Mouse (Mus musculus) heart, postnatal 0 days (tissue): ENCODE results near the gene Scarb2. TPM values are rescaled to one million over a fixed set of nuclear protein-coding genes. Genes with fewer than 3 reads are reported as not detected.

Experiments used
- ATAC-seq: fragments of 200-750 bp; cut with Nextera tagmentation; 2 replicates; pipeline ENCODE4 v1.8.0; 2017; ENCODE audit warnings: low read depth, moderate number of reproducible peaks, moderate library complexity; ENCODE audit not compliant: insufficient read depth
- DNase-seq: peaks from one replicate; pipeline ENCODE4 v3.0.0-alpha.2; 2016; ENCODE audit warnings: low spot score
- H3K27ac ChIP-seq: fragments of 300-500 bp; sonication (generic); 2 replicates; pipeline ENCODE4 v1.5.1; 2014; ENCODE audit warnings: low read depth, mild to moderate bottlenecking
- H3K27me3 ChIP-seq: fragments of 300-500 bp; sonication (generic); 2 replicates; pipeline ENCODE4 v1.6.1; 2014; ENCODE audit warnings: low read length, mixed read lengths; ENCODE audit not compliant: control insufficient read depth, insufficient read depth
- H3K36me3 ChIP-seq: fragments of 300-500 bp; sonication (generic); replicated peaks from 2 replicates; pipeline ENCODE4 v1.6.1; 2014; ENCODE audit warnings: low read length, mixed read lengths; ENCODE audit not compliant: control insufficient read depth, insufficient read depth
- H3K4me1 ChIP-seq: fragments of 300-500 bp; sonication (generic); 2 replicates; pipeline ENCODE4 v1.6.1; 2014; ENCODE audit warnings: antibody characterized with exemption; ENCODE audit not compliant: control insufficient read depth, insufficient read depth
- H3K4me2 ChIP-seq: fragments of 300-500 bp; sonication (generic); 2 replicates; pipeline ENCODE4 v1.6.1; 2014; ENCODE audit warnings: low read depth, mild to moderate bottlenecking, low read length, moderate library complexity
- H3K4me3 ChIP-seq: fragments of 300-500 bp; sonication (generic); 2 replicates; pipeline ENCODE4 v1.5.1; 2014; ENCODE audit warnings: low read depth, low read length
- H3K9ac ChIP-seq: fragments of 300-500 bp; sonication (generic); replicated peaks from 2 replicates; pipeline ENCODE4 v1.6.1; 2014; ENCODE audit warnings: low read depth, low read length, mixed read lengths
- H3K9me3 ChIP-seq: fragments of 300-500 bp; sonication (generic); replicated peaks from 2 replicates; pipeline ENCODE4 v1.6.1; 2016; ENCODE audit warnings: low read length; ENCODE audit not compliant: control insufficient read depth
- CTCF ChIP-seq: IDR thresholded peaks from 2 replicates; pipeline ENCODE4 v1.5.1; 2016; ENCODE audit warnings: antibody characterized with exemption, control low read depth, low read depth
- EP300 ChIP-seq: IDR thresholded peaks from 2 replicates; pipeline ENCODE4 v1.6.1; 2016; ENCODE audit warnings: antibody characterized with exemption, low read depth
- WGBS: fragments of 180-500 bp; shearing (Covaris S2); extraction: QIAGEN DNeasy Blood & Tissue Kit; methylation state at CpG from one replicate; pipeline ENCODE4 v1.1.7; 2014; 5-methylcytosine and 5-hydroxymethylcytosine counted together
- microRNA-seq: library from miRNA; unstranded; fragments of <30 nt; microRNA quantifications from one replicate; pipeline ENCODE4, GENCODE M21; 2016
- polyA plus RNA-seq: library from polyadenylated mRNA; unstranded; fragments of >200 nt; fragmentation: Nextera tagmentation; extraction: Ambion mirVana; gene quantifications from 2 replicates; pipeline ENCODE4 v1.2.1, GENCODE M21; 2015
- total RNA-seq: library from RNA; depleted of rRNA; stranded (reverse); fragments of >200 nt; gene quantifications from 2 replicates; pipeline ENCODE4 v1.2.3, GENCODE M21; 2014; ENCODE audit warnings: low replicate concordance; rRNA removed

The Scarb2 gene
- total and polyA plus RNA-seq, 2 experiments from 2014 or later: 28.9 to 121 TPM

DNA sequence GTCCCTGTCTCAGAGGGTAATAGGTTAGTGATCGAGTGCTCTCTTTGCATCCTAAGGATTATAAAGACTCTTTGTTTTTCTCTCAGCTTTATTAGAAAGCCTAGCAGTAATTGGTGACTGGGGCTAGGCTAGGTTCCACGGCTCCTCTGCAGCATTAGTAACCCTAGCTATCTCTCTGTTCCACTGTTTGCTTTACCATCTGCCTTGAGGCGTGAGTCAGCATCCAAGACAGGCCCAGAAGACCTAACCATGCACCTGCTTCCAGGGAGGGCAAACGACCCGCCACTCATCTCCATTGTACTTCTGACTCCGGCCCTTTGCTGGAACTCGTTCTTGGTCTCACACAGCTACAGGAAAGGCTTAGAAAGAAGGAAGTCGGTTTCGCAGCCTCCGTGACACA lies 112.8 kb downstream of the Scarb2 start:
- ATAC-seq (no peak), DNase-seq (no peak)

DNA sequence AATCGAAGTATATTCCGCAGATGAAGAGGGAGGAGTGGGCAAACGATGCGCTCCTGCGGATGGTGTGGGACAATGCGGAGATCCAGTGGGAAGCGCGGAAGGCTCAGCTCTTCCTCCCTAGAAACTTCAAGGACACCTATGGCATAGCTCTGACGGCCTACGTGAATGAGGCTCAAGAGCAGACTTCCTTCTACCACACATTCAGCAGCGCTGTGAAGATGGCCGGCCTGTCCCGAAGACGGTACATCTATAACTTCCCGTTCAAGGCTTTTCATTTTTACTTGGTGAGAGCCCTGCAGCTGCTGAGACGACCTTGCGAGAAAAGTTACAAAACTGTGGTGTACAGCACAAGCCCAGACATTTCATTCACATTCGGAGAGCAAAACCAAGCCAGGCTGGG lies 114.1 kb downstream of the Scarb2 start:
- DNase-seq (no peak), ATAC-seq (no peak)
- no peaks in the 10 kb centered on the region for H3K27me3 ChIP-seq
- peak overlapping the region; percentile 43 for H3K4me2 ChIP-seq
- 52% methylated on average over 18 of the region's 18 CpGs for WGBS
- no peak overlapping the region for H3K9ac ChIP-seq
- H3K4me1 ChIP-seq: peaks cover 43% of the 10 kb centered on the region
- no peaks in the 10 kb centered on the region for H3K9me3 ChIP-seq
- no peak overlapping the region for H3K27ac ChIP-seq
- TF ChIP-seq EP300: no peak
- no peak for TF ChIP-seq CTCF
- H3K36me3 ChIP-seq: peaks cover 16% of the 10 kb centered on the region
- H3K4me3 ChIP-seq: peak overlapping the region; percentile 21

More for the DNA sequence above, 112.8 kb downstream of the Scarb2 start:
- Histone ChIP-seq H3K9me3 (no peaks in the 10 kb centered on the region), H3K27me3 (no peaks in the 10 kb centered on the region), H3K36me3 (peaks cover 16% of the 10 kb centered on the region), H3K4me3 (no peak overlapping the region), H3K27ac (no peak overlapping the region), H3K9ac (0 out of 2 replicates have a peak overlapping the region, but pooled peaks have one; percentile 6), H3K4me1 (peaks cover 38% of the 10 kb centered on the region), H3K4me2 (peak overlapping the region; percentile 43)
- TF ChIP-seq CTCF: no peak
- TF ChIP-seq EP300: no peak
- WGBS: 68% methylated on average over 10 of the region's 10 CpGs

Small RNAs within 50 kb of the gene (microRNA-seq; reads per million reads assigned to microRNA genes)
- not detected for gene Mir6415

Other genes with a start within 250 kb of the Scarb2 start
- 5.7 and 9.7 TPM in 2 replicates for gene Naaa, start 228.7 kb downstream of the Scarb2 start, total RNA-seq
- 6.4 and 7.5 TPM in 2 replicates for gene Naaa, start 228.7 kb downstream of the Scarb2 start, polyA plus RNA-seq
- 34.0 and 37.0 TPM in 2 replicates for gene Sdad1, start 196.4 kb downstream of the Scarb2 start, total RNA-seq
- 13.7 and 13.8 TPM in 2 replicates for gene Sdad1, start 196.4 kb downstream of the Scarb2 start, polyA plus RNA-seq
- gene Cxcl9, start 178.8 kb downstream of the Scarb2 start, total RNA-seq: not detected in 2 replicates
- gene Cxcl9, start 178.8 kb downstream of the Scarb2 start, polyA plus RNA-seq: 0.07 and 0.12 TPM in 2 replicates
- gene Art3, start 175.0 kb downstream of the Scarb2 start, total RNA-seq: 186 and 226 TPM in 2 replicates
- gene Art3, start 175.0 kb downstream of the Scarb2 start, polyA plus RNA-seq: 294 and 306 TPM in 2 replicates
- gene Cxcl10, start 157.9 kb downstream of the Scarb2 start, total RNA-seq: 0.81 and 9.7 TPM in 2 replicates
- gene Cxcl10, start 157.9 kb downstream of the Scarb2 start, polyA plus RNA-seq: 0.56 and 0.60 TPM in 2 replicates
- 14.2 and 35.0 TPM in 2 replicates for gene Nup54, start 71.6 kb downstream of the Scarb2 start, total RNA-seq
- 21.1 and 22.0 TPM in 2 replicates for gene Nup54, start 71.6 kb downstream of the Scarb2 start, polyA plus RNA-seq
- gene Fam47e, start 48.2 kb upstream of the Scarb2 start, total RNA-seq: not detected in 2 replicates
- gene Fam47e, start 48.2 kb upstream of the Scarb2 start, polyA plus RNA-seq: 0.51 TPM in 1 of 2 replicates, not detected in the other
- gene Stbd1, start 96.2 kb upstream of the Scarb2 start, total RNA-seq: 80.3 and 83.8 TPM in 2 replicates
- gene Stbd1, start 96.2 kb upstream of the Scarb2 start, polyA plus RNA-seq: 100 and 143 TPM in 2 replicates
- 1.7 TPM in 1 of 2 replicates, not detected in the other for gene Ccdc158, start 168.4 kb upstream of the Scarb2 start, total RNA-seq
- gene Ccdc158, start 168.4 kb upstream of the Scarb2 start, polyA plus RNA-seq: 0.27 and 0.45 TPM in 2 replicates
- 72.4 and 76.9 TPM in 2 replicates for gene Shroom3, start 176.6 kb upstream of the Scarb2 start, total RNA-seq
- 11.6 and 13.3 TPM in 2 replicates for gene Shroom3, start 176.6 kb upstream of the Scarb2 start, polyA plus RNA-seq